Mouse (Mus musculus): ENCODE results near the gene Hdgfl3. TPM values are rescaled to one million over a fixed set of nuclear protein-coding genes. Genes with fewer than 3 reads are reported as not detected.

Gene Hdgfl3
- polyA plus RNA-seq, 1 experiment from 2014 or later: 46.6 TPM

GRCm38 (mm10) chr7:81880797-81881196, 53.5 kb downstream of the Hdgfl3 start:
- Histone ChIP-seq H3K36me3 (ENCODE audit: control insufficient read depth, insufficient read depth, low read length) (no peaks in the 10 kb centered on the region), H3K27ac (ENCODE audit: low read depth, low read length) (no peak overlapping the region), H3K27me3 (ENCODE audit: control insufficient read depth, insufficient read depth, low read length) (no peaks in the 10 kb centered on the region), H3K4me3 (ENCODE audit: low read depth, low read length) (no peak overlapping the region), H3K9ac (ENCODE audit: low read depth, low read length) (no peak overlapping the region), H3K9me3 (ENCODE audit: control insufficient read depth, low read length) (no peaks in the 10 kb centered on the region), H3K4me1 (replicated peaks; ENCODE audit: control insufficient read depth, insufficient read depth, low read length) (no peaks in the 10 kb centered on the region), H3K4me2 (replicated peaks; ENCODE audit: low read depth, low read length) (no peak overlapping the region)
- WGBS: 90% methylated on average over 4 of the region's 4 CpGs
- DNase-seq (ENCODE audit: low spot score): no peak
- ATAC-seq (ENCODE audit: low FRiP score): no peak

DNA sequence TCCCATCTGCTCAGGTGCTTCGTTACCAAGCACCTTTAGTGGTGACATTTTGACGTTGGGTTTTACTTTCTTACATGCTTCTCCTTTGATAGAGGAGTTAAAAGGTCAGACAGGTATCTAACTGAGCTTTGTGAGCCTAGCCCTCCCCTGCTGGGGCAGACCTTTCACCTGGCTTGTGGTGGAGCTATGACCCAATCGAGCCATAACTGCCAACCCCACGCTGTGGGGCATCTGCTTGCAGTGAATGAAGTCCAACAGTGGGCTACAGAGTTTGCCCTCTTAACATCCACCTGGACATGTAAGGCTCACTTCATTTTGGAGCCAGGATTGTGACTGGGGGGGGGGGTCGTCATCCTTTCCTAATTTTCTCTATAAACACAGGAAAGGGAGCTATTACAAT, 54.0 kb downstream of the Hdgfl3 start:
- DNase-seq (ENCODE audit: low spot score) (no peak), ATAC-seq (ENCODE audit: low FRiP score) (no peak)
- no peaks in the 10 kb centered on the region for H3K4me1 ChIP-seq (replicated peaks; ENCODE audit: control insufficient read depth, insufficient read depth, low read length)
- H3K9me3 ChIP-seq (ENCODE audit: control insufficient read depth, low read length): no peaks in the 10 kb centered on the region
- WGBS: 86% methylated on average over 5 of the region's 5 CpGs
- no peaks in the 10 kb centered on the region for H3K36me3 ChIP-seq (ENCODE audit: control insufficient read depth, insufficient read depth, low read length)
- no peak overlapping the region for H3K27ac ChIP-seq (ENCODE audit: low read depth, low read length)
- no peak overlapping the region for H3K4me3 ChIP-seq (ENCODE audit: low read depth, low read length)
- H3K4me2 ChIP-seq (replicated peaks; ENCODE audit: low read depth, low read length): no peak overlapping the region
- no peaks in the 10 kb centered on the region for H3K27me3 ChIP-seq (ENCODE audit: control insufficient read depth, insufficient read depth, low read length)
- H3K9ac ChIP-seq (ENCODE audit: low read depth, low read length): no peak overlapping the region

- Histone ChIP-seq H3K9ac (ENCODE audit: low read depth, low read length) (no peak overlapping the region), H3K36me3 (ENCODE audit: control insufficient read depth, insufficient read depth, low read length) (no peaks in the 10 kb centered on the region), H3K4me2 (replicated peaks; ENCODE audit: low read depth, low read length) (no peak overlapping the region), H3K27ac (ENCODE audit: low read depth, low read length) (no peak overlapping the region), H3K4me3 (ENCODE audit: low read depth, low read length) (no peak overlapping the region), H3K4me1 (replicated peaks; ENCODE audit: control insufficient read depth, insufficient read depth, low read length) (no peaks in the 10 kb centered on the region), H3K9me3 (ENCODE audit: control insufficient read depth, low read length) (no peaks in the 10 kb centered on the region), H3K27me3 (ENCODE audit: control insufficient read depth, insufficient read depth, low read length) (no peaks in the 10 kb centered on the region)
- no peak for ATAC-seq (ENCODE audit: low FRiP score)
- DNase-seq (ENCODE audit: low spot score): no peak
- 96% methylated on average over 9 of the region's 9 CpGs for WGBS
Observed at GRCm38 (mm10) chr7:81875372-81875771, 58.9 kb downstream of the Hdgfl3 start.

GRCm38 (mm10) chr7:81874636-81875035, 59.6 kb downstream of the Hdgfl3 start:
- Histone ChIP-seq H3K4me2 (replicated peaks; ENCODE audit: low read depth, low read length) (no peak overlapping the region), H3K4me1 (replicated peaks; ENCODE audit: control insufficient read depth, insufficient read depth, low read length) (no peaks in the 10 kb centered on the region), H3K9ac (ENCODE audit: low read depth, low read length) (no peak overlapping the region), H3K4me3 (ENCODE audit: low read depth, low read length) (no peak overlapping the region), H3K9me3 (ENCODE audit: control insufficient read depth, low read length) (no peaks in the 10 kb centered on the region), H3K27me3 (ENCODE audit: control insufficient read depth, insufficient read depth, low read length) (no peaks in the 10 kb centered on the region), H3K36me3 (ENCODE audit: control insufficient read depth, insufficient read depth, low read length) (no peaks in the 10 kb centered on the region), H3K27ac (ENCODE audit: low read depth, low read length) (no peak overlapping the region)
- 85% methylated on average over 6 of the region's 6 CpGs for WGBS
- no peak for ATAC-seq (ENCODE audit: low FRiP score)
- no peak for DNase-seq (ENCODE audit: low spot score)

DNA sequence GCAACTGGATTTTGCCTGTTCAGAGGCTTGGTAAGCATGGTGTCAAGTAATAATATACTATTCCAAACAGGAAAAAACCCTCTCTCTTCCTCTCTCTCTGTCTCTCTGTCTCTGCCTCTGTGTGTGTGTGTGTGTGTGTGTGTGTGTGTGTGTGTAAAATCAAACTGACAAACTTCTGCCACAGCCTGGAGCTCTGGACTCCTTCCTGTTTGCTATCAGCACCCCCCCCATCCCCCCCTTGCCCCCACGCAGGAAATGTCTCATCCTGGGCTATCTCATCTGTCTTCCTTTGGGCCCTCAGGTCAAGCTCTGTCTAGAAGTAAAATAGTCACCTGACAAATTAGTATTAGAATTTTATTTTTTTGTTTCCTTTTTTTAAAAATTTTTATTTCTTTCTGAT, 60.5 kb downstream of the Hdgfl3 start:
- Histone ChIP-seq H3K4me1 (replicated peaks; ENCODE audit: control insufficient read depth, insufficient read depth, low read length) (no peaks in the 10 kb centered on the region), H3K4me3 (ENCODE audit: low read depth, low read length) (no peak overlapping the region), H3K9me3 (ENCODE audit: control insufficient read depth, low read length) (no peaks in the 10 kb centered on the region), H3K9ac (ENCODE audit: low read depth, low read length) (no peak overlapping the region), H3K4me2 (replicated peaks; ENCODE audit: low read depth, low read length) (no peak overlapping the region), H3K27me3 (ENCODE audit: control insufficient read depth, insufficient read depth, low read length) (no peaks in the 10 kb centered on the region), H3K27ac (ENCODE audit: low read depth, low read length) (no peak overlapping the region), H3K36me3 (ENCODE audit: control insufficient read depth, insufficient read depth, low read length) (no peaks in the 10 kb centered on the region)
- DNase-seq (ENCODE audit: low spot score) (no peak), ATAC-seq (ENCODE audit: low FRiP score) (no peak)
- 57% methylated on average over 1 of the region's 1 CpGs for WGBS

GRCm38 (mm10) chr7:81872493-81873013, 61.7 kb downstream of the Hdgfl3 start:
- H3K9ac ChIP-seq (ENCODE audit: low read depth, low read length): no peak overlapping the region
- H3K27me3 ChIP-seq (ENCODE audit: control insufficient read depth, insufficient read depth, low read length): no peaks in the 10 kb centered on the region
- H3K4me3 ChIP-seq (ENCODE audit: low read depth, low read length): no peak overlapping the region
- no peak for DNase-seq (ENCODE audit: low spot score)
- no peaks in the 10 kb centered on the region for H3K9me3 ChIP-seq (ENCODE audit: control insufficient read depth, low read length)
- 77% methylated on average over 13 of the region's 13 CpGs for WGBS
- H3K36me3 ChIP-seq (ENCODE audit: control insufficient read depth, insufficient read depth, low read length): no peaks in the 10 kb centered on the region
- no peak overlapping the region for H3K27ac ChIP-seq (ENCODE audit: low read depth, low read length)
- no peak for ATAC-seq (ENCODE audit: low FRiP score)
- H3K4me2 ChIP-seq (replicated peaks; ENCODE audit: low read depth, low read length): no peak overlapping the region
- H3K4me1 ChIP-seq (replicated peaks; ENCODE audit: control insufficient read depth, insufficient read depth, low read length): no peaks in the 10 kb centered on the region

- H3K27me3 ChIP-seq (ENCODE audit: control insufficient read depth, insufficient read depth, low read length): no peaks in the 10 kb centered on the region
- no peaks in the 10 kb centered on the region for H3K4me1 ChIP-seq (replicated peaks; ENCODE audit: control insufficient read depth, insufficient read depth, low read length)
- no peak overlapping the region for H3K9ac ChIP-seq (ENCODE audit: low read depth, low read length)
- H3K9me3 ChIP-seq (ENCODE audit: control insufficient read depth, low read length): no peaks in the 10 kb centered on the region
- no peak overlapping the region for H3K4me3 ChIP-seq (ENCODE audit: low read depth, low read length)
- ATAC-seq (ENCODE audit: low FRiP score): peak; percentile 70
- DNase-seq (ENCODE audit: low spot score): peak; percentile 85
- no peak overlapping the region for H3K4me2 ChIP-seq (replicated peaks; ENCODE audit: low read depth, low read length)
- H3K27ac ChIP-seq (ENCODE audit: low read depth, low read length): no peak overlapping the region
- H3K36me3 ChIP-seq (ENCODE audit: control insufficient read depth, insufficient read depth, low read length): no peaks in the 10 kb centered on the region
- WGBS: 25% methylated on average over 6 of the region's 6 CpGs
Observed at GRCm38 (mm10) chr7:81868158-81868557, 66.1 kb downstream of the Hdgfl3 start.

DNA sequence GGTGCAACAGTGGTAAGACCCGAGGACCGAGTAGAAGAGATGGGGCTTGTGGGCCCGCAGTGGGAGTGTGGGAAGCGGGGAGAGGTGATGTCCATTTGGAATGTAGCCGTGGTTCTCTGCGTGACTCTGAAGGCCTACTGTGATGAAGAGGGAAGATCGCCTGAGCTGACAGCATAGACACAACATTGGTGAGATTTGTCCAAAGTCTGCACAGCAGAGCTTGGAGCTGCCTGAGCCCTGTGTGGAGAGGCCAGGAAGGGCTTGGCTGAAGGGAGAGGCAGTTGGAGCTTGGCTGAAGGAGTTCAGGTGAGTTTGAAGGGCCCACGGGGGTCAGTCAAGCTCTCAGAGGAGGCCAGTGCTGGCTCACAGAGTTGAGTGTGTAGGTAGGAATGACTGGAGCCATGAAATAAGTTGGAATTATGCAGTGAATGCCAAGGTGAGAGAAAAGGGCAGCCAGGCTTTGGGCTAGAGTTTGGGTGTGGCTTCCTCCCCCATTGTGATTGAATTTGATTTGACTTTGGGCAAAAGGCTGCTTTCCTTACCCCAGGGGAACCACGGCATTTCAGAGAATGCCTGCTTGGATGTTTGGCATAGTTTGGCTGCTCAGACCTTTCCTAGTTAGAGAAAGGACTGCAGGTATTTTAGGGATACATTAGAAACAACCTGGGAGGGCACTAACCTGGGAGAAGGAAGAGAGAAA, 66.9 kb downstream of the Hdgfl3 start:
- ATAC-seq (ENCODE audit: low FRiP score): no peak

DNA sequence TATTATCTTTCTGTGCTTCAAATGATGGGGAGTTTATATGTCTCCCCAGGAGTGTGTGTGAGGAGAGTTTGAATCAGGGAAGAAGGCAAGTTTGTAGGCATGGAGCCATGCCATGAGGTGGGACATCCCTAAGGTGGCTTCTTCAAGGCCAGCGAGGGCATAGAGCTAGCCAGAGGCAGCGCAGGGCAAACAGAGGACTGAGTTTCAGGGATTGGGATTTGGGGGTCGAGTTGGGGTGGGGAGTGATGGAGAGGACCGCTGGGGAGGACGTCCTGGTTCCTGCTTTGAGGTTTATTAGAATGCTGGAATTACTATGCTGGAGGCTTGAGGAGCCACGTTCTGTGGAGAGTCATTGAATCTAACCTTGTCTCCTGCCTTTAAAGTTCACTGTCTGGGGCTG, 68.3 kb downstream of the Hdgfl3 start:
- H3K9ac ChIP-seq (ENCODE audit: low read depth, low read length): no peak overlapping the region
- no peaks in the 10 kb centered on the region for H3K9me3 ChIP-seq (ENCODE audit: control insufficient read depth, low read length)
- WGBS: 95% methylated on average over 6 of the region's 6 CpGs
- no peak overlapping the region for H3K27ac ChIP-seq (ENCODE audit: low read depth, low read length)
- no peaks in the 10 kb centered on the region for H3K27me3 ChIP-seq (ENCODE audit: control insufficient read depth, insufficient read depth, low read length)
- H3K4me3 ChIP-seq (ENCODE audit: low read depth, low read length): no peak overlapping the region
- H3K4me2 ChIP-seq (replicated peaks; ENCODE audit: low read depth, low read length): no peak overlapping the region
- DNase-seq (ENCODE audit: low spot score) (no peak), ATAC-seq (ENCODE audit: low FRiP score) (no peak)
- H3K36me3 ChIP-seq (ENCODE audit: control insufficient read depth, insufficient read depth, low read length): no peaks in the 10 kb centered on the region
- H3K4me1 ChIP-seq (replicated peaks; ENCODE audit: control insufficient read depth, insufficient read depth, low read length): no peaks in the 10 kb centered on the region

More for the DNA sequence above, 66.9 kb downstream of the Hdgfl3 start:
- H3K4me3 ChIP-seq (ENCODE audit: low read depth, low read length): no peak overlapping the region
- no peak overlapping the region for H3K27ac ChIP-seq (ENCODE audit: low read depth, low read length)
- no peak overlapping the region for H3K4me2 ChIP-seq (replicated peaks; ENCODE audit: low read depth, low read length)
- WGBS: 91% methylated on average over 9 of the region's 9 CpGs
- no peaks in the 10 kb centered on the region for H3K27me3 ChIP-seq (ENCODE audit: control insufficient read depth, insufficient read depth, low read length)
- DNase-seq (ENCODE audit: low spot score): no peak
- H3K36me3 ChIP-seq (ENCODE audit: control insufficient read depth, insufficient read depth, low read length): no peaks in the 10 kb centered on the region
- H3K9me3 ChIP-seq (ENCODE audit: control insufficient read depth, low read length): no peaks in the 10 kb centered on the region
- no peaks in the 10 kb centered on the region for H3K4me1 ChIP-seq (replicated peaks; ENCODE audit: control insufficient read depth, insufficient read depth, low read length)
- H3K9ac ChIP-seq (ENCODE audit: low read depth, low read length): no peak overlapping the region

Measured in hindbrain, embryonic 11.5 days (tissue).